Mouse (Mus musculus): ENCODE data around the gene Efna2.

The Efna2 gene

GRCm38 (mm10) chr10:80179068-80180051, at the start of gene Efna2:
Efna2 (plus strand) TSS chr10:80179482.
- peak; percentile 55 for DNase-seq (ENCODE audit: low read depth, low spot score)

GRCm38 (mm10) chr10:80129846-80130245, 49.4 kb upstream of the Efna2 start:
- DNase-seq (ENCODE audit: low read depth, low spot score): no peak

- DNase-seq (ENCODE audit: low read depth, low spot score): no peak
These were observed 48.8 kb upstream of the Efna2 start for GRCm38 (mm10) chr10:80130403-80131031.

GRCm38 (mm10) chr10:80131316-80131951, 47.8 kb upstream of the Efna2 start:
- DNase-seq (ENCODE audit: low read depth, low spot score): no peak

GRCm38 (mm10) chr10:80131952-80132350, 47.3 kb upstream of the Efna2 start:
- no peak for DNase-seq (ENCODE audit: low read depth, low spot score)

GRCm38 (mm10) chr10:80133226-80133849, 45.9 kb upstream of the Efna2 start:
- DNase-seq (ENCODE audit: low read depth, low spot score): peak; percentile 48

- DNase-seq (ENCODE audit: low read depth, low spot score): no peak
These were observed 44.9 kb upstream of the Efna2 start for GRCm38 (mm10) chr10:80134421-80134820.

- DNase-seq (ENCODE audit: low read depth, low spot score): no peak
These were observed 44.1 kb upstream of the Efna2 start for GRCm38 (mm10) chr10:80135161-80135560.

- DNase-seq (ENCODE audit: low read depth, low spot score): no peak
These were observed 43.6 kb upstream of the Efna2 start for GRCm38 (mm10) chr10:80135641-80136040.

- no peak for DNase-seq (ENCODE audit: low read depth, low spot score)
These were observed 42.9 kb upstream of the Efna2 start for GRCm38 (mm10) chr10:80136179-80136951.

GRCm38 (mm10) chr10:80136952-80137625, 42.2 kb upstream of the Efna2 start:
- DNase-seq (ENCODE audit: low read depth, low spot score): peak; percentile 66

- DNase-seq (ENCODE audit: low read depth, low spot score): peak; percentile 80
These were observed 41.4 kb upstream of the Efna2 start for GRCm38 (mm10) chr10:80137626-80138552.

- peak; percentile 90 for DNase-seq (ENCODE audit: low read depth, low spot score)
These were observed 40.5 kb upstream of the Efna2 start, which contains the start of gene Atp5d for GRCm38 (mm10) chr10:80138553-80139438. Atp5d (plus strand) TSS chr10:80138632.

GRCm38 (mm10) chr10:80139439-80139775, 39.9 kb upstream of the Efna2 start:
- no peak for DNase-seq (ENCODE audit: low read depth, low spot score)

- DNase-seq (ENCODE audit: low read depth, low spot score): no peak
These were observed 39.2 kb upstream of the Efna2 start for GRCm38 (mm10) chr10:80139975-80140665.

GRCm38 (mm10) chr10:80140666-80141035, 38.6 kb upstream of the Efna2 start, which contains the start of gene Cbarp:
Cbarp (minus strand) TSS chr10:80140835.
- peak; percentile 45 for DNase-seq (ENCODE audit: low read depth, low spot score)

GRCm38 (mm10) chr10:80141243-80141642, 38.0 kb upstream of the Efna2 start:
- peak; percentile 100 for DNase-seq (ENCODE audit: low read depth, low spot score)

Measured in CD4-positive, CD25-positive, alpha-beta regulatory T cell, adult 2 months (primary cell).